Mouse (Mus musculus) intestine, postnatal 0 days (tissue): ENCODE results near the gene Yipf2. TPM values are rescaled to one million over a fixed set of nuclear protein-coding genes. Genes with fewer than 3 reads are reported as not detected.
A peak's percentile ranks its signal among the peaks of the same experiment; 100 is the strongest.
"Not testable (repeated sequence)": the region's sequence is repeated elsewhere in the genome, so short reads cannot be mapped to it uniquely, and the experiment has no call there.

Experiments
- ATAC-seq: fragments of 200-750 bp; cut with Nextera tagmentation; 2 replicates; pipeline ENCODE4 v1.8.0; 2017; ENCODE audit warnings: mild to moderate bottlenecking, moderate TSS enrichment, moderate library complexity
- H3K27ac ChIP-seq: fragments of 300-500 bp; sonication (generic); 2 replicates; pipeline ENCODE4 v1.5.1; 2014; ENCODE audit warnings: mild to moderate bottlenecking, low read depth, low read length, moderate library complexity
- H3K27me3 ChIP-seq: fragments of 300-500 bp; sonication (generic); replicated peaks from 2 replicates; pipeline ENCODE4 v1.6.1; 2014; ENCODE audit warnings: low read length, mixed read lengths; ENCODE audit not compliant: control insufficient read depth, insufficient read depth
- H3K36me3 ChIP-seq: fragments of 300-500 bp; sonication (generic); 2 replicates; pipeline ENCODE4 v1.6.1; 2014; ENCODE audit warnings: mild to moderate bottlenecking, moderate library complexity; ENCODE audit not compliant: control insufficient read depth, insufficient read depth
- H3K4me1 ChIP-seq: fragments of 300-500 bp; sonication (generic); replicated peaks from 2 replicates; pipeline ENCODE4 v1.6.1; 2014; ENCODE audit warnings: antibody characterized with exemption, low read length, mixed read lengths; ENCODE audit not compliant: control insufficient read depth, insufficient read depth
- H3K4me2 ChIP-seq: fragments of 300-500 bp; sonication (generic); replicated peaks from 2 replicates; pipeline ENCODE4 v1.6.1; 2014; ENCODE audit warnings: low read depth, mild to moderate bottlenecking, moderate library complexity
- H3K4me3 ChIP-seq: fragments of 300-500 bp; sonication (generic); 2 replicates; pipeline ENCODE4 v1.5.1; 2014; ENCODE audit warnings: low read depth, low read length
- H3K9ac ChIP-seq: fragments of 300-500 bp; sonication (generic); 2 replicates; pipeline ENCODE4 v1.6.1; 2014; ENCODE audit warnings: mild to moderate bottlenecking, low read depth, low read length
- H3K9me3 ChIP-seq: fragments of 300-500 bp; sonication (generic); 2 replicates; pipeline ENCODE4 v1.6.1; 2016; ENCODE audit warnings: mixed run types; ENCODE audit not compliant: control insufficient read depth
- CTCF ChIP-seq: sonication (generic); IDR thresholded peaks from 2 replicates; pipeline ENCODE4 v1.5.1; 2016; ENCODE audit warnings: low read depth, mild to moderate bottlenecking, control low read depth, antibody characterized with exemption, moderate library complexity
- WGBS: fragments of 180-500 bp; shearing (Covaris S2); extraction: QIAGEN DNeasy Blood & Tissue Kit; methylation state at CpG from one replicate; pipeline ENCODE4 v1.1.7; 2014; 5-methylcytosine and 5-hydroxymethylcytosine counted together
- polyA plus RNA-seq: library from polyadenylated mRNA; unstranded; fragments of >200 nt; fragmentation: Nextera tagmentation; extraction: Ambion mirVana; gene quantifications from 2 replicates; pipeline ENCODE4 v1.2.1, GENCODE M21; 2015

Gene Yipf2
- polyA plus RNA-seq, 1 experiment from 2014 or later: 19.2 TPM

DNA sequence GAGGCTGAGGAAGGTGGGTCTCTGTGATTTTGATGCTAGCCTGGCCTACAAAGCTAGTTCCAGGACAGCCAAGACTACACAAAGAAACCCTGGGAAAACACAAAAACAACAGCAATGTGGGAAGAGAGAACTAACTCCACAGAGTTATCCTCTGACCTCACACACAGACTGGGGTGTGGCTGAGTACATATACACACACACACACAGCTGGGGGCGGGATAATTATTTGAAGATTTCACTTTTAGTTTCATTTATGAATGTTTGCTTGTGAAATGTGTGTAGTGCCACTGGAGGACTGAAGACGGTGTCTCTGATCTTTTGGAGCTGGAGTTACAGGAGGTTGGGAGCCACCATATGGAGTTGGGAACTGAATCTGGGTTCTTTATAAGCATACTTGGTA, 8.4 kb upstream of the Yipf2 start:
- ATAC-seq: peak; percentile 70
- Histone ChIP-seq H3K27ac (no peak overlapping the region), H3K27me3 (no peaks in the 10 kb centered on the region), H3K4me1 (no peaks in the 10 kb centered on the region), H3K36me3 (no peaks in the 10 kb centered on the region; the same call in 1 of the 2 replicates), H3K9ac (no peak overlapping the region), H3K4me2 (no peak overlapping the region), H3K4me3 (no peak overlapping the region), H3K9me3 (no peaks in the 10 kb centered on the region)
- no peak for TF ChIP-seq CTCF
- WGBS: 50% methylated on average over 2 of the region's 2 CpGs

DNA sequence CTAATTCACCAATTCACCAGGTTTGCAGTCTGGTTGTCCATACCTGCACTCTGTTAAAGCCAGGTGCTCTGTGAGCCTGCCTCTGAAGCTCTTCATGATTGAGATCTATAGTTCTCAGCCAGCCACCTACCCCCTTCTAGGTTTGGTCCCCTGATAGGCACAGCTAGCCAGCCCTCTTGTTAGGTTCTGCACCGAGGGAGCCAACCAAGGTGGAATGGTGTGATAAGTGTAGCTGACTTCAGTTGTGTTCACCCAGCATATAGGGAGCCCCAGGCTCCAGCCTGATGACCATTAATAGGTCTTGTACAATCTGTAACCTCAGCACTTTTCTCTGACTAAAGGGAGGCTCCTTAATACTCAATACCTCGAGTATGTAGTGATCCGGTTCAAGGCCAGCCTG, 7.6 kb upstream of the Yipf2 start:
- H3K9ac ChIP-seq: no peak overlapping the region
- no peaks in the 10 kb centered on the region for H3K27me3 ChIP-seq
- H3K9me3 ChIP-seq: no peaks in the 10 kb centered on the region
- no peak overlapping the region for H3K4me3 ChIP-seq
- no peak for ATAC-seq
- H3K4me2 ChIP-seq: no peak overlapping the region
- no peak for TF ChIP-seq CTCF
- no peak overlapping the region for H3K27ac ChIP-seq
- H3K36me3 ChIP-seq: no peaks in the 10 kb centered on the region; the same call in 1 of the 2 replicates
- no peaks in the 10 kb centered on the region for H3K4me1 ChIP-seq
- 81% methylated on average over 3 of the region's 3 CpGs for WGBS

DNA sequence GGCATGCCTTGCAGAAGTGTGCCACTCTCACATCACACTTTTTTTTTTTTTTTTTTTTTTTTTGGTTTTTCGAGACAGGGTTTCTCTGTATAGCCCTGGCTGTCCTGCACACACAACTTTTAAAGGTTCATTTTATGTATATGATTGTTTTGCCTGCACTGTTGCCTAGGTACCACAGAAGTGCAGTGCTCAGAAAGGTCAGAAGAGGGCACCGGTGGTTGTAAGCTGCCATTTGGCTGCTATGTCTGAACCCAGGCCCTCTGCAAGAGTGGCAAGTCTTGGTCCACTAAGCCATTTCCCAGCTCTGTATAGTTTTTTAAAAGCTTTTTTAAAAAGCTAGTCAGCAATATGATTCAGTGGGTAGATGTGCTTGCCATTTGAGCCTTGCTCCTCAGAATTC, 5.6 kb upstream of the Yipf2 start:
- H3K9ac ChIP-seq: no peak overlapping the region
- no peaks in the 10 kb centered on the region for H3K4me1 ChIP-seq
- H3K4me3 ChIP-seq: no peak overlapping the region
- TF ChIP-seq CTCF: peak; percentile 46; the same call in 1 of the 2 replicates
- H3K27ac ChIP-seq: no peak overlapping the region
- peaks cover 3% of the 10 kb centered on the region for H3K36me3 ChIP-seq
- no peaks in the 10 kb centered on the region for H3K9me3 ChIP-seq
- WGBS: 48% methylated on average over 2 of the region's 2 CpGs
- H3K27me3 ChIP-seq: no peaks in the 10 kb centered on the region
- H3K4me2 ChIP-seq: no peak overlapping the region
- ATAC-seq: no peak

DNA sequence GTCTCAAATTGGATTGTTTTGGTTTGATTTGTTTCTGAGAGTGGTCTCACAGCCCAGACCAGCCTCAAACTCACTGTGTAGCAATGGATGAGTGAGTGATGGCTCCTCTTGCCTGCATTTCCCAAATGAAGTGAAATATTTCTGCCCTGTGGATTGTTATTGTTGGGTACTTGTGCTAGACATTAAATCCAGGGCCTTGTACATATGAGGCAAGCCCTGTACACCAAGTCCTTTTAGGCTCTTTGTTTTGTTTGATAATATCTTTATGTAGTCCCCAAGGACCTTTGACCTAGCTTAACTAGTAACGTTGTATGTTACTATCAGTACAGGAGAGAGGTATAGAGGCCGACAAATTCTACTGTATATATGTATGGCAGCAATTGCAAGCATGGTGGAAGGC, 2.2 kb upstream of the Yipf2 start:
- no peaks in the 10 kb centered on the region for H3K27me3 ChIP-seq
- WGBS: 44% methylated on average over 2 of the region's 2 CpGs

DNA sequence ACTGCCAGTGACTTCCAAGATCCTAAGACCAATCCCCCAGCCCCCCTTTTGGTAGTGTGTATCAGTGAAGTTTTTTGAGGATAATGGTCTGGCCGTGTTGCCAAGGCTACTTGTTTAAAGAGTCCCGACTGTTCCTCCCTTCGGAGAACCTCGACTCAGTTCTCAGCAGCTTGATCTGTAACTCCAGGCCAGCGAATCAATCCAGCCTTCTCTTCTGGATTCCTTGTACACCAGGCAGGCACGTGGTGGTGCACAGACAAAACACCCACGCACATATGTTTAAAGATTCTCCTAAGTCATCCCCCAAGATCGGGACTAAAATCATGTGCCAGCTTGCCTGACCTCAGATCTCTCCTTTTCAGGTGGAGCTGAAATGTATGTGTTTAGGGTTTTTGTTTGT, 1.7 kb upstream of the Yipf2 start:
- not testable (repeated sequence) for H3K27ac ChIP-seq, H3K9me3 ChIP-seq, ATAC-seq, H3K27me3 ChIP-seq, H3K9ac ChIP-seq, H3K4me1 ChIP-seq
- 85% methylated on average over 8 of the region's 8 CpGs for WGBS
- Histone ChIP-seq H3K36me3 (peaks cover 12% of the 10 kb centered on the region), H3K4me2 (peak overlapping the region; percentile 94), H3K4me3 (0 out of 2 replicates have a peak overlapping the region, but pooled peaks have one; percentile 91)

More for the DNA sequence above, 2.2 kb upstream of the Yipf2 start:
- H3K27ac ChIP-seq: no peak overlapping the region
- no peak overlapping the region for H3K4me3 ChIP-seq
- no peak overlapping the region for H3K9ac ChIP-seq
- peaks cover 7% of the 10 kb centered on the region for H3K36me3 ChIP-seq
- H3K9me3 ChIP-seq: no peaks in the 10 kb centered on the region
- TF ChIP-seq CTCF: no peak
- 0 out of 2 replicates have a peak, but pooled peaks cover 5% of the 10 kb centered on the region for H3K4me1 ChIP-seq
- H3K4me2 ChIP-seq: peak overlapping the region; percentile 94; the same call in 1 of the 2 replicates
- ATAC-seq: no peak

DNA sequence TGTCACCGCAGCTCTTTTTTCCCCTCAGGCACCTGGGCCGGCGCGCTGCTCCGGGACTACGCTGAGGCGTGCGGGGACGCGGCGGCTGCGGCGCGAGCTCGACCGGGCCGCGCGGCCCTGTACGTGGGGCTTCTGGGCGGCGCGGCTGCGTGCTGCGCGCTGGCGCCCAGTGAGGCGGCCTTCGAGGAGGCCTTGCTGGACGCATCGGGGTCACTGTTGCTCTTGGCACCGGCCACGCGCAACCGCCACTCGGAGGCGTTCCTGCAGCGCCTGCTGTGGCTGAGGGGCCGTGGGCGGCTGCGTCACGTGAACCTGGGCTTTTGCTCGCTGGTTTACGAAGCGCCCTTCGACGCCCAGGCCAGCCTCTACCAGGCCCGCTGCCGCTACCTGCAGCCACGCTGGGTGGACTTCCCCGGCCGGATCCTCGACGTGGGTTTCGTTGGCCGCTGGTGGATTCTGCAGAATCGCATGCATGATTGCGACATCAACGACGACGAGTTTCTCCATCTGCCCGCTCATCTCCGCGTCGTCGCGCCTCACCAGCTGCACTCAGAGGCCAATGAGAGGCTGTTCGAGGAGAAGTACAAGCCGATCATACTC, 594 bp upstream of the Yipf2 start:
- WGBS: under 1% methylated on average over 53 of the region's 69 CpGs
- TF ChIP-seq CTCF: no peak
- peaks cover 23% of the 10 kb centered on the region for H3K36me3 ChIP-seq

More for the DNA sequence above, 594 bp upstream of the Yipf2 start:
- peak overlapping the region; percentile 87 for H3K27ac ChIP-seq
- peak overlapping the region; percentile 83 for H3K9ac ChIP-seq
- H3K9me3 ChIP-seq: no peaks in the 10 kb centered on the region
- H3K4me1 ChIP-seq: 0 out of 2 replicates have a peak, but pooled peaks cover 5% of the 10 kb centered on the region
- peak overlapping the region; percentile 91 for H3K4me3 ChIP-seq
- H3K27me3 ChIP-seq: no peaks in the 10 kb centered on the region
- peak; percentile 58 for ATAC-seq
- peak overlapping the region; percentile 94 for H3K4me2 ChIP-seq
